Mouse (Mus musculus): Measurements from ENCODE around the gene Wipf3.

DNA sequence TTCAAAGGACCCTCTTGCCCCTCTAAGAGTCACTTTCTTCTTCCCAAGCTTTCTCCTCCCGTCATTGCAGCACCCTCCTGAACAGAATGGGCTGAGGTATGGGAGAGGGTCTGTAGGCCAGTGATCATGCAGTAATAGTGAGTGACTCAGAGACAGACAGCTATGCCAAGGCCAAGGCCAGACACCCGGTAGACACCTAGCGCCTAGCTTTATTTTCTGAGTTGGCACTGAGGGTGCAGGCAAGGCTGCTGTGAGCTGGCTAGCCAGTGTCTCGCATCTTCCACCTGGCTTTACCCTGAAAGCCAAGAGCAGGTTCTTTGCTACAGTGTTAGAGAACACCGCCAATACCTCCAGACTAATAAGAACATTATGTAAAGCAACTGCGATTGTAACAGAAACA is 33.4 kb downstream of the Wipf3 start:
- TF ChIP-seq CTCF (IDR thresholded peaks at IDR 0.05) (no peak), EP300 (IDR thresholded peaks at IDR 0.05) (no peak)

All from lung, postnatal 0 days (tissue).